Mouse (Mus musculus) E14TG2a.4 (cell line): Measurements from ENCODE around the gene Nr2f2.

Source experiments
- CTCF ChIP-seq: conservative IDR thresholded peaks from 2 replicates; pipeline ENCODE4 v1.5.1; 2014; ENCODE audit warnings: low read length
- NANOG ChIP-seq: IDR thresholded peaks from 2 replicates; pipeline ENCODE4 v1.6.1; 2014; ENCODE audit warnings: borderline replicate concordance, low read length, mixed read lengths
- POU5F1 ChIP-seq: IDR thresholded peaks from 2 replicates; pipeline ENCODE4 v1.6.1; 2014; ENCODE audit warnings: low read length, borderline replicate concordance

GRCm38 (mm10) chr7:70304426-70304825, 62.1 kb downstream of the Nr2f2 start:
- TF ChIP-seq CTCF, result no peak
- no peak for TF ChIP-seq NANOG
- TF ChIP-seq POU5F1, result no peak
